Mouse (Mus musculus) CD4-positive helper T cell, adult 2 months (primary cell): ENCODE data around the gene Ccdc155.
"Not testable (repeated sequence)": the region's sequence is repeated elsewhere in the genome, so short reads cannot be mapped to it uniquely, and the experiment has no call there.

ENCODE experiments used
- DNase-seq: peaks from one replicate; pipeline ENCODE4 v3.0.0-alpha.2; 2012; ENCODE audit warnings: low read depth, missing footprints, low spot score

Ccdc155 gene

GRCm38 (mm10) chr7:45163735-45164490 is 40.8 kb downstream of the Ccdc155 start, which contains the start of gene Slc17a7:
Gene Slc17a7 (plus strand): TSS chr7:45163949.
- DNase-seq = peak; percentile 64

GRCm38 (mm10) chr7:45162996-45163615 is 41.6 kb downstream of the Ccdc155 start:
- DNase-seq = no peak

- DNase-seq = no peak
Observed at GRCm38 (mm10) chr7:45162551-45162950, 42.1 kb downstream of the Ccdc155 start.

GRCm38 (mm10) chr7:45161612-45162473 is 42.8 kb downstream of the Ccdc155 start:
- peak; percentile 88 for DNase-seq

GRCm38 (mm10) chr7:45160866-45161265 is 43.8 kb downstream of the Ccdc155 start:
- no peak for DNase-seq

- no peak for DNase-seq
Observed at GRCm38 (mm10) chr7:45160316-45160800, 44.3 kb downstream of the Ccdc155 start.

- no peak for DNase-seq
Observed at GRCm38 (mm10) chr7:45158991-45159390, 45.7 kb downstream of the Ccdc155 start.

GRCm38 (mm10) chr7:45157459-45157858 is 47.2 kb downstream of the Ccdc155 start:
- no peak for DNase-seq

GRCm38 (mm10) chr7:45156206-45156605 is 48.5 kb downstream of the Ccdc155 start:
- DNase-seq = no peak

GRCm38 (mm10) chr7:45155590-45155989 is 49.1 kb downstream of the Ccdc155 start:
- DNase-seq = no peak

- peak; percentile 68 for DNase-seq
Observed at GRCm38 (mm10) chr7:45154993-45155514, 49.6 kb downstream of the Ccdc155 start.

- DNase-seq = peak; percentile 97
Observed at GRCm38 (mm10) chr7:45154096-45154992, 50.3 kb downstream of the Ccdc155 start, which contains the start of the genes Pih1d1 and Aldh16a1. Gene Pih1d1 (plus strand): TSS chr7:45154303. Gene Aldh16a1 (minus strand): TSS chr7:45154584.

GRCm38 (mm10) chr7:45153586-45153985 is 51.1 kb downstream of the Ccdc155 start:
- DNase-seq = no peak

GRCm38 (mm10) chr7:45153052-45153451 is 51.6 kb downstream of the Ccdc155 start:
- DNase-seq = not testable (repeated sequence)

GRCm38 (mm10) chr7:45151303-45151702 is 53.4 kb downstream of the Ccdc155 start:
- DNase-seq = no peak

GRCm38 (mm10) chr7:45150321-45150720 is 54.4 kb downstream of the Ccdc155 start:
- DNase-seq = no peak

GRCm38 (mm10) chr7:45149545-45149944 is 55.1 kb downstream of the Ccdc155 start:
- DNase-seq = no peak

GRCm38 (mm10) chr7:45148534-45149098 is 56.1 kb downstream of the Ccdc155 start:
- DNase-seq = no peak

- DNase-seq = no peak
Observed at GRCm38 (mm10) chr7:45147899-45148298, 56.8 kb downstream of the Ccdc155 start.

- DNase-seq = no peak
Observed at GRCm38 (mm10) chr7:45147267-45147666, 57.4 kb downstream of the Ccdc155 start.
